In the genomic region with DNA sequence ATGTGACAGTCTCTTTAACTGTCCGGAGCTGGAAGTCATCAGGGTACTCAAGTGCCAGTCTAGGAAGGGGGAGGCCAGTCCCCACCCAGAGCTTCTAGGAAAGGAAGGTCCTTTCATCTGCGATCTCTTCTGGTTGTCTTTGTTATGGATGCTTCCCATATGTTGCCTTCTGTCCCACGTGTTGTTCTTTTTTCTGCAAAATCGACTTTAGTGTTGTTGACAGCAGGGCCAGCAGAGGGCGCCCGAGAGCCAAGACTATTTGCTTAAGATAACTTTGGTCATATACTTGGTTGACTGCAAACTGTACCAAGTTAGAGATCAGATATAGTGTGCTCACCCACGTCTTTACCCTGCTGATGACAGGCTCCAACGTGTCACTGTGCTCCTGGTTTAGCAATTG, we compare ENCODE assay signal across 8 mouse cellular contexts. TPM values are rescaled to one million over a fixed set of nuclear protein-coding genes. Genes with fewer than 3 reads are reported as not detected.
DNase-seq lines count a peak whose midpoint lies in the region; ATAC-seq lines count a peak whose summit lies in the region.

No protein-coding gene starts in this region.

- no peaks in the 10 kb centered on the region for H3K27me3 ChIP-seq in liver, embryonic 12.5 days (replicated peaks)
- H3K27me3 ChIP-seq in limb, embryonic 10.5 days (ENCODE audit: low read depth, poor library complexity, severe bottlenecking) = no peaks in the 10 kb centered on the region
- no peaks in the 10 kb centered on the region for H3K27me3 ChIP-seq in midbrain, embryonic 16.5 days (ENCODE audit: control insufficient read depth, insufficient read depth, low read depth, low read length)
- H3K27me3 ChIP-seq in splenic B cell, adult 2 months (ENCODE audit: control insufficient read depth, insufficient read depth, low read length, poor library complexity, severe bottlenecking) = no peaks in the 10 kb centered on the region

- no peaks in the 10 kb centered on the region for H3K9me3 ChIP-seq in liver, embryonic 12.5 days (replicated peaks)
- no peaks in the 10 kb centered on the region for H3K9me3 ChIP-seq in limb, embryonic 10.5 days (replicated peaks)
- no peaks in the 10 kb centered on the region for H3K9me3 ChIP-seq in midbrain, embryonic 16.5 days (replicated peaks; ENCODE audit: control insufficient read depth, low read length, poor library complexity, severe bottlenecking)

- ATAC-seq in liver, embryonic 12.5 days = no peak
- peak; percentile 81 for ATAC-seq in midbrain, embryonic 16.5 days

- WGBS in liver, embryonic 12.5 days (ENCODE audit: insufficient replicate concordance) = 15% methylated on average over 8 of the region's 8 CpGs
- 12% methylated on average over 8 of the region's 8 CpGs for WGBS in limb, embryonic 10.5 days
- WGBS in midbrain, embryonic 16.5 days = 8% methylated on average over 8 of the region's 8 CpGs

- H3K4me2 ChIP-seq in liver, embryonic 12.5 days = no peak overlapping the region
- H3K4me2 ChIP-seq in midbrain, embryonic 16.5 days (ENCODE audit: low read length) = peak overlapping the region; percentile 43; the same call in 1 of the 2 replicates

- H3K9ac ChIP-seq in liver, embryonic 12.5 days = no peak overlapping the region
- H3K9ac ChIP-seq in midbrain, embryonic 16.5 days (ENCODE audit: low read depth, low read length) = no peak overlapping the region

- peak; percentile 63 for DNase-seq in liver
- DNase-seq in cerebellum, postnatal 14 days = peak; percentile 84 to 87
- DNase-seq in frontal cortex, postnatal 36 days (ENCODE audit: low spot score in 2 of 2) = peak; percentile 82 to 89
- DNase-seq in kidney, adult 9 months = peak; percentile 65
- DNase-seq in limb, embryonic 10.5 days (ENCODE audit: low spot score) = peak; percentile 88
- peak; percentile 58 for DNase-seq in splenic B cell, adult 2 months (ENCODE audit: low read depth, low spot score)

- no peak overlapping the region for H3K4me3 ChIP-seq in liver, embryonic 12.5 days
- no peak overlapping the region for H3K4me3 ChIP-seq in limb, embryonic 10.5 days
- H3K4me3 ChIP-seq in midbrain, embryonic 16.5 days (ENCODE audit: low read depth, low read length) = no peak overlapping the region

- H3K4me1 ChIP-seq in liver, embryonic 12.5 days = no peaks in the 10 kb centered on the region
- no peaks in the 10 kb centered on the region for H3K4me1 ChIP-seq in limb, embryonic 10.5 days
- H3K4me1 ChIP-seq in midbrain, embryonic 16.5 days (ENCODE audit: control insufficient read depth, insufficient read depth, low read length) = no peaks in the 10 kb centered on the region; the same call in 1 of the 2 replicates

- no peaks in the 10 kb centered on the region for H3K36me3 ChIP-seq in liver, embryonic 12.5 days
- no peaks in the 10 kb centered on the region for H3K36me3 ChIP-seq in limb, embryonic 10.5 days
- no peaks in the 10 kb centered on the region for H3K36me3 ChIP-seq in midbrain, embryonic 16.5 days (ENCODE audit: control insufficient read depth, insufficient read depth, low read length)
- H3K36me3 ChIP-seq in splenic B cell, adult 2 months (ENCODE audit: control insufficient read depth, insufficient read depth, low read length, poor library complexity, severe bottlenecking) = no peaks in the 10 kb centered on the region

- no peak overlapping the region for H3K27ac ChIP-seq in liver, embryonic 12.5 days
- no peak overlapping the region for H3K27ac ChIP-seq in limb, embryonic 10.5 days
- no peak overlapping the region for H3K27ac ChIP-seq in midbrain, embryonic 16.5 days (ENCODE audit: low read length)

RNA-seq across cellular contexts. Expression of a gene that starts 19.5 kb away (rescaled TPM):
- polyA plus RNA-seq in liver, embryonic 12.5 days (2016; fragmentation: Nextera tagmentation; extraction: Ambion mirVana) = not detected in 2 replicates
- polyA plus RNA-seq in limb, embryonic 10.5 days (2016; fragmentation: Nextera tagmentation; extraction: Ambion mirVana) = 0.16 TPM in 1 of 2 replicates, not detected in the other
- polyA plus RNA-seq in midbrain, embryonic 16.5 days (2015; fragmentation: Nextera tagmentation; extraction: Ambion mirVana) = 2.6 and 2.9 TPM in 2 replicates
